Mouse (Mus musculus): ENCODE measurements at regions not wholly inside any gene's neighbourhood (a gene's known extent, or its start where the extent isn't known, plus 50 kb on each side); places are given as distances from the start of the nearest gene placed in this dataset.

DNA sequence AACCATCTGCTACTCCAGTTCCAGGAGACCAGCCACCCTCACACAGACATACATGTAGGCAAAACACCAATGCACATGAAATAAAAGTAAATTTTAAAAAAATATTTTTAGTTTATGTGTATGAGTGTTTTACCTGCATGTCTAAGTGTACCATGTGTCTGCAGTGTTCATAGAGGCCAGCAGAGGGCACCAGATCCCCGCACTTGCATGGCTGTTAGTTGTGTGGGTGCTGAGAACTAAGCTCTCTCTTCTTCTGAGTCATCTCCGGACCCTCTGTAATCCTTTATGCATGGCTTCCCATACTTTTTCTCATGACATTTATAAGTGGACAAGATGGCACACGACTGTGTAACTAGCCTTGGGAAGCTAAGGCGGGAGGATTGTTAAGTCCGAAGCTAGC is 112.2 kb upstream of the 1600014C23Rik start:
- H3K4me3 ChIP-seq (ENCODE audit: low read depth, low read length), result no peak overlapping the region
- ATAC-seq (ENCODE audit: insufficient read depth), result no peak
- 85% methylated on average over 5 of the region's 5 CpGs for WGBS
- no peak overlapping the region for H3K4me2 ChIP-seq
- no peak for DNase-seq
- H3K27ac ChIP-seq (ENCODE audit: low read depth), result no peak overlapping the region
- TF ChIP-seq CTCF (IDR thresholded peaks at IDR 0.05; ENCODE audit: low read depth), result peak; percentile 48
- H3K27me3 ChIP-seq (ENCODE audit: insufficient read depth, low read length), result no peaks in the 10 kb centered on the region
- H3K4me1 ChIP-seq (ENCODE audit: insufficient read depth), result no peaks in the 10 kb centered on the region
- no peaks in the 10 kb centered on the region; the same call in 1 of the 2 replicates for H3K9me3 ChIP-seq (ENCODE audit: low read depth, low read length)
- no peak overlapping the region for H3K9ac ChIP-seq
- no peaks in the 10 kb centered on the region for H3K36me3 ChIP-seq (ENCODE audit: insufficient read depth)

- TF ChIP-seq CTCF (IDR thresholded peaks at IDR 0.05; ENCODE audit: low read depth), result no peak
- peaks cover 11% of the 10 kb centered on the region for H3K4me1 ChIP-seq (ENCODE audit: insufficient read depth)
- H3K9me3 ChIP-seq (ENCODE audit: low read depth, low read length), result no peaks in the 10 kb centered on the region
- no peaks in the 10 kb centered on the region for H3K36me3 ChIP-seq (ENCODE audit: insufficient read depth)
- peak overlapping the region; percentile 52; the same call in 1 of the 2 replicates for H3K27ac ChIP-seq (ENCODE audit: low read depth)
- H3K9ac ChIP-seq, result no peak overlapping the region
- 27% methylated on average over 7 of the region's 7 CpGs for WGBS
- DNase-seq (peak; percentile 92), ATAC-seq (ENCODE audit: insufficient read depth) (peak; percentile 68)
- H3K4me2 ChIP-seq, result no peak overlapping the region
- no peaks in the 10 kb centered on the region for H3K27me3 ChIP-seq (ENCODE audit: insufficient read depth, low read length)
- no peak overlapping the region for H3K4me3 ChIP-seq (ENCODE audit: low read depth, low read length)
Observed at GRCm38 (mm10) chr17:45836731-45837130, 103.1 kb upstream of the 1600014C23Rik start.

DNA sequence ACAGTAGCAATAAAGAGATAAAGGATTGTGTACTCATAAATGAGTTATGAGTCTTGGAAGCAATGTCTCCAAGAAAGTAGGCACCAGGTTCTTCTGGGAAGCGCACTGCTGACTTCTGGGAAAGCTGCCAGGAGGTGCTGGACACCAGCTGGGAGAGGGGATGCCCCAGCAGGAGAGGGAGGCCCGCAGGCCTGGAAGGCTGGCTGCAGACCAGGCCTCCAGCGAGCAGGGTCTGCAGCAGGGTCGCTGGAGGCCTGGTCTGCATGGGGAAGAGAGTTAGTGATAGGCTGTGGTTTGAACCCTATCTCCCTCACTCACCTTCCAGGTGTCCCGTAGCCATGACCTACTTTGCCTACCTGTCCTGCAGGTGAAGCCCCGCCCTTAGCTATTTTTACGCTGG is 102.6 kb upstream of the 1600014C23Rik start:
- Histone ChIP-seq H3K36me3 (ENCODE audit: insufficient read depth) (no peaks in the 10 kb centered on the region), H3K27ac (ENCODE audit: low read depth) (peak overlapping the region; percentile 52; the same call in 1 of the 2 replicates), H3K9ac (no peak overlapping the region), H3K4me3 (ENCODE audit: low read depth, low read length) (no peak overlapping the region), H3K4me2 (no peak overlapping the region), H3K27me3 (ENCODE audit: insufficient read depth, low read length) (no peaks in the 10 kb centered on the region), H3K9me3 (ENCODE audit: low read depth, low read length) (no peaks in the 10 kb centered on the region), H3K4me1 (ENCODE audit: insufficient read depth) (peaks cover 11% of the 10 kb centered on the region)
- ATAC-seq (ENCODE audit: insufficient read depth), result peak; percentile 68; the same call in 1 of the 2 replicates
- WGBS, result 39% methylated on average over 7 of the region's 7 CpGs
- TF ChIP-seq CTCF (IDR thresholded peaks at IDR 0.05; ENCODE audit: low read depth), result no peak
- peak; percentile 84 for DNase-seq

DNA sequence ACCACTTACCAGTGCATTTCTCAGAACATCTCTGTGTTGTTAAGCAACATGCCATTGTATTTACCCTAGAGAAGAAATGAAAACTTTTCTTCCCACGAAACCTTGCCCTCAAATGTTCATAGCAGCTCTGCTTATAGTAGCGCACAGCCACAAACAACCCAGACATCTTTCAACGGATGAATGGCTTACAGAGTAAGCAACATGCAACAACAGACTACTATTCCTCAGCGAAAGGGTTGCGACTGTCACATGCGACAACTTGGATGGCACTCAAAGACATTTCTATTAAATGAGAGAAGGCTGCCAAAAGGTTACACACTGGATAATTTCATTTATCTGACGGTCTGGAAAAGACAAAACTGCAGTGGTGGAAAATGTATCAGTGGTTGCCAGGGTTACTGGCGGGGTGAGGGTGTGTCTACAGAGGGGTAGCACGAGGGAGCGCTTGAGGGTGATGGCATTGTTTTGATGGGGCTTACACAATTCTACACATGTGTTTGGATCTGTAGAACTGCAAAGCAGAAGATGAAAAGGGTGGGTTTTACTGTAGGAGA is 101.0 kb upstream of the 1600014C23Rik start:
- peak; percentile 43 for DNase-seq
- Histone ChIP-seq H3K4me3 (ENCODE audit: low read depth, low read length) (no peak overlapping the region), H3K9me3 (ENCODE audit: low read depth, low read length) (no peaks in the 10 kb centered on the region), H3K4me1 (ENCODE audit: insufficient read depth) (peaks cover 11% of the 10 kb centered on the region), H3K4me2 (no peak overlapping the region), H3K9ac (no peak overlapping the region), H3K27me3 (ENCODE audit: insufficient read depth, low read length) (no peaks in the 10 kb centered on the region), H3K36me3 (ENCODE audit: insufficient read depth) (no peaks in the 10 kb centered on the region), H3K27ac (ENCODE audit: low read depth) (no peak overlapping the region)
- WGBS, result 66% methylated on average over 10 of the region's 10 CpGs
- peak; percentile 42; the same call in 1 of the 2 replicates for ATAC-seq (ENCODE audit: insufficient read depth)
- TF ChIP-seq CTCF (IDR thresholded peaks at IDR 0.05; ENCODE audit: low read depth), result no peak

- Histone ChIP-seq H3K9ac (no peak overlapping the region), H3K9me3 (ENCODE audit: low read depth, low read length) (no peaks in the 10 kb centered on the region), H3K36me3 (ENCODE audit: insufficient read depth) (no peaks in the 10 kb centered on the region), H3K27ac (ENCODE audit: low read depth) (no peak overlapping the region), H3K27me3 (ENCODE audit: insufficient read depth, low read length) (no peaks in the 10 kb centered on the region), H3K4me2 (no peak overlapping the region), H3K4me3 (ENCODE audit: low read depth, low read length) (no peak overlapping the region), H3K4me1 (ENCODE audit: insufficient read depth) (peaks cover 4% of the 10 kb centered on the region; the same call in 1 of the 2 replicates)
- WGBS, result 79% methylated on average over 5 of the region's 5 CpGs
- no peak for DNase-seq
- ATAC-seq (ENCODE audit: insufficient read depth), result no peak
- peak; percentile 50 for TF ChIP-seq CTCF (IDR thresholded peaks at IDR 0.05; ENCODE audit: low read depth)
Observed at GRCm38 (mm10) chr17:45830324-45830723, 96.7 kb upstream of the 1600014C23Rik start.

DNA sequence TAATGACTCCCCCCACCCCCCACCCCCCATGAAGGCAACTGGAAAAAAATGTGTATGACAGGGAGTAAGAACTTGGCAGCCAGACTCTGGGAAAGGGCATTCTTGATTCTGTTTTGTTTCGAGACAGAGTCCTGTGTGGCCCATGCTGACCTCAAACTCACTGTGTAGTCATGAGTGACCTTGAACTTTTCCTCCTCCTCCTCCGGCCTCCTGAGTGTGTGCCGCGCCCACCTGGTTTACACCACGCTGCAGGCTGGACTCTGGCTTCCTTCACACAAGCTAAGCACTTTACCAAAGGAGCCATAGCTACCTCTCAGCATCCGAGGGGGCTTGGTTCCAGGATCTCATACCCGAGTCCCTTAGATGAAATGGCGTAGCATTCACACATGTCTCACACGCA is 95.9 kb upstream of the 1600014C23Rik start:
- H3K4me1 ChIP-seq (ENCODE audit: insufficient read depth), result peaks cover 4% of the 10 kb centered on the region; the same call in 1 of the 2 replicates
- H3K27me3 ChIP-seq (ENCODE audit: insufficient read depth, low read length), result no peaks in the 10 kb centered on the region
- H3K4me2 ChIP-seq, result no peak overlapping the region
- no peak overlapping the region for H3K27ac ChIP-seq (ENCODE audit: low read depth)
- DNase-seq (no peak), ATAC-seq (ENCODE audit: insufficient read depth) (no peak)
- H3K4me3 ChIP-seq (ENCODE audit: low read depth, low read length), result no peak overlapping the region
- no peaks in the 10 kb centered on the region for H3K36me3 ChIP-seq (ENCODE audit: insufficient read depth)
- no peaks in the 10 kb centered on the region for H3K9me3 ChIP-seq (ENCODE audit: low read depth, low read length)
- 89% methylated on average over 9 of the region's 9 CpGs for WGBS
- H3K9ac ChIP-seq, result no peak overlapping the region
- TF ChIP-seq CTCF (IDR thresholded peaks at IDR 0.05; ENCODE audit: low read depth), result no peak

DNA sequence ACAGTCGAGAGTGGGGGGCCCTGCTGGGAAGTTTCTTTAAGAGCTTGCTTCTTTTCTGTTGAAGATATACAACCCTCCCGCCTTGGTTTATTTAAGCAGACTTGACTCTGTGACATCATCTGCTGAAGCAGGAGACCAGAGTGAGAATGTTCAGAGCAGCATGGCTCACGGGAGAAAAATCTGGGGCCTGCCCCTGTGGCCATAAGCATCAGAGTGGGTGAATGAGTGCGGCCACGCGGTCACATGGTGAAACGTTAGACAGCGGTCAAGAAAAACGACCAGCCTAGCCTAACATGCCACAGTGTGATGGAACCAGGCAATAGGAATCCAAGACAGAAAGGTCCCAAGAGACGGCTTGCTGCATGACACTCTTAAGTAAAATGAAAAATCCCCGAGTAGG is 95.2 kb upstream of the 1600014C23Rik start:
- no peak for ATAC-seq (ENCODE audit: insufficient read depth)
- no peak for DNase-seq
- Histone ChIP-seq H3K4me3 (ENCODE audit: low read depth, low read length) (no peak overlapping the region), H3K4me1 (ENCODE audit: insufficient read depth) (peaks cover 4% of the 10 kb centered on the region; the same call in 1 of the 2 replicates), H3K36me3 (ENCODE audit: insufficient read depth) (no peaks in the 10 kb centered on the region), H3K27me3 (ENCODE audit: insufficient read depth, low read length) (no peaks in the 10 kb centered on the region), H3K9me3 (ENCODE audit: low read depth, low read length) (no peaks in the 10 kb centered on the region), H3K9ac (no peak overlapping the region), H3K27ac (ENCODE audit: low read depth) (no peak overlapping the region), H3K4me2 (no peak overlapping the region)
- TF ChIP-seq CTCF (IDR thresholded peaks at IDR 0.05; ENCODE audit: low read depth), result no peak
- 70% methylated on average over 11 of the region's 11 CpGs for WGBS
